Mouse (Mus musculus): Measurements from ENCODE around the gene Senp3. TPM values are rescaled to one million over a fixed set of nuclear protein-coding genes. Genes with fewer than 3 reads are reported as not detected.
A peak's percentile ranks its signal among the peaks of the same experiment; 100 is the strongest.

Gene Senp3
- polyA plus RNA-seq, 1 experiment: 5.4 TPM

- no peak for TF ChIP-seq GATA1 (IDR thresholded peaks at IDR 0.05; ENCODE audit: low read length)
- TF ChIP-seq TAL1 (IDR thresholded peaks at IDR 0.05; ENCODE audit: low read length): no peak
- peaks cover 16% of the 10 kb centered on the region for H3K27me3 ChIP-seq (ENCODE audit: control insufficient read depth)
- H3K36me3 ChIP-seq (ENCODE audit: control insufficient read depth): no peaks in the 10 kb centered on the region
- peaks cover 29% of the 10 kb centered on the region for H3K4me1 ChIP-seq (ENCODE audit: control insufficient read depth)
- H3K9me3 ChIP-seq (ENCODE audit: control insufficient read depth, low read length): peaks cover 3% of the 10 kb centered on the region; the same call in 1 of the 2 replicates
- no peak overlapping the region for H3K4me3 ChIP-seq (replicated peaks)
These were observed 15.5 kb upstream of the Senp3 start for GRCm38 (mm10) chr11:69697396-69697795.

- H3K9me3 ChIP-seq (ENCODE audit: control insufficient read depth, low read length): peaks cover 3% of the 10 kb centered on the region; the same call in 1 of the 2 replicates
- H3K27me3 ChIP-seq (ENCODE audit: control insufficient read depth): peaks cover 16% of the 10 kb centered on the region
- no peaks in the 10 kb centered on the region; the same call in 1 of the 2 replicates for H3K36me3 ChIP-seq (ENCODE audit: control insufficient read depth)
- TF ChIP-seq TAL1 (IDR thresholded peaks at IDR 0.05; ENCODE audit: low read length) (no peak), GATA1 (IDR thresholded peaks at IDR 0.05; ENCODE audit: low read length) (no peak)
- peaks cover 29% of the 10 kb centered on the region for H3K4me1 ChIP-seq (ENCODE audit: control insufficient read depth)
- H3K4me3 ChIP-seq (replicated peaks): peak within 1 kb of the TSS; percentile 46
These were observed 13.7 kb upstream of the Senp3 start, which contains the start of the genes Tnfsf12 and Tnfsfm13 for GRCm38 (mm10) chr11:69695361-69696181. Gene Tnfsf12, minus strand, starts transcription at chr11:69695849. Gene Tnfsfm13, minus strand, starts transcription at chr11:69696098.

- Histone ChIP-seq H3K36me3 (ENCODE audit: control insufficient read depth) (no peaks in the 10 kb centered on the region; the same call in 1 of the 2 replicates), H3K4me3 (replicated peaks) (peak overlapping the region; percentile 46), H3K4me1 (ENCODE audit: control insufficient read depth) (peaks cover 32% of the 10 kb centered on the region), H3K9me3 (ENCODE audit: control insufficient read depth, low read length) (peaks cover 3% of the 10 kb centered on the region; the same call in 1 of the 2 replicates), H3K27me3 (ENCODE audit: control insufficient read depth) (peaks cover 16% of the 10 kb centered on the region)
- TF ChIP-seq GATA1 (IDR thresholded peaks at IDR 0.05; ENCODE audit: low read length) (no peak), TAL1 (IDR thresholded peaks at IDR 0.05; ENCODE audit: low read length) (no peak)
These were observed 13.1 kb upstream of the Senp3 start for GRCm38 (mm10) chr11:69695046-69695360.

GRCm38 (mm10) chr11:69693421-69693965 lies 11.6 kb upstream of the Senp3 start:
- Histone ChIP-seq H3K4me3 (replicated peaks) (no peak overlapping the region), H3K36me3 (ENCODE audit: control insufficient read depth) (no peaks in the 10 kb centered on the region; the same call in 1 of the 2 replicates), H3K9me3 (ENCODE audit: control insufficient read depth, low read length) (peaks cover under 1% of the 10 kb centered on the region; the same call in 1 of the 2 replicates), H3K4me1 (ENCODE audit: control insufficient read depth) (peaks cover 29% of the 10 kb centered on the region), H3K27me3 (ENCODE audit: control insufficient read depth) (peaks cover 16% of the 10 kb centered on the region)
- TF ChIP-seq GATA1 (IDR thresholded peaks at IDR 0.05; ENCODE audit: low read length) (no peak), TAL1 (IDR thresholded peaks at IDR 0.05; ENCODE audit: low read length) (no peak)

- no peak for TF ChIP-seq TAL1 (IDR thresholded peaks at IDR 0.05; ENCODE audit: low read length)
- TF ChIP-seq GATA1 (IDR thresholded peaks at IDR 0.05; ENCODE audit: low read length): no peak
- no peaks in the 10 kb centered on the region for H3K9me3 ChIP-seq (ENCODE audit: control insufficient read depth, low read length)
- peaks cover 16% of the 10 kb centered on the region for H3K27me3 ChIP-seq (ENCODE audit: control insufficient read depth)
- no peaks in the 10 kb centered on the region; the same call in 1 of the 2 replicates for H3K36me3 ChIP-seq (ENCODE audit: control insufficient read depth)
- H3K4me1 ChIP-seq (ENCODE audit: control insufficient read depth): peaks cover 29% of the 10 kb centered on the region
- H3K4me3 ChIP-seq (replicated peaks): no peak overlapping the region
These were observed 11.0 kb upstream of the Senp3 start for GRCm38 (mm10) chr11:69692863-69693262.

GRCm38 (mm10) chr11:69692196-69692811 lies 10.4 kb upstream of the Senp3 start:
- Histone ChIP-seq H3K27me3 (ENCODE audit: control insufficient read depth) (peaks cover 16% of the 10 kb centered on the region), H3K4me3 (replicated peaks) (no peak overlapping the region), H3K4me1 (ENCODE audit: control insufficient read depth) (peaks cover 29% of the 10 kb centered on the region), H3K36me3 (ENCODE audit: control insufficient read depth) (no peaks in the 10 kb centered on the region; the same call in 1 of the 2 replicates), H3K9me3 (ENCODE audit: control insufficient read depth, low read length) (no peaks in the 10 kb centered on the region)
- no peak for TF ChIP-seq TAL1 (IDR thresholded peaks at IDR 0.05; ENCODE audit: low read length)

- peaks cover 19% of the 10 kb centered on the region for H3K4me1 ChIP-seq (ENCODE audit: control insufficient read depth)
- H3K36me3 ChIP-seq (ENCODE audit: control insufficient read depth): no peaks in the 10 kb centered on the region; the same call in 1 of the 2 replicates
- no peak overlapping the region for H3K4me3 ChIP-seq (replicated peaks)
- no peaks in the 10 kb centered on the region for H3K9me3 ChIP-seq (ENCODE audit: control insufficient read depth, low read length)
- TF ChIP-seq TAL1 (IDR thresholded peaks at IDR 0.05; ENCODE audit: low read length) (no peak), GATA1 (IDR thresholded peaks at IDR 0.05; ENCODE audit: low read length) (no peak)
- peaks cover 10% of the 10 kb centered on the region for H3K27me3 ChIP-seq (ENCODE audit: control insufficient read depth)
These were observed 8.0 kb upstream of the Senp3 start for GRCm38 (mm10) chr11:69689891-69690290.

- Histone ChIP-seq H3K4me3 (replicated peaks) (no peak overlapping the region), H3K27me3 (ENCODE audit: control insufficient read depth) (peaks cover 7% of the 10 kb centered on the region), H3K36me3 (ENCODE audit: control insufficient read depth) (no peaks in the 10 kb centered on the region; the same call in 1 of the 2 replicates), H3K4me1 (ENCODE audit: control insufficient read depth) (peaks cover 23% of the 10 kb centered on the region), H3K9me3 (ENCODE audit: control insufficient read depth, low read length) (no peaks in the 10 kb centered on the region)
- TF ChIP-seq TAL1 (IDR thresholded peaks at IDR 0.05; ENCODE audit: low read length) (no peak), GATA1 (IDR thresholded peaks at IDR 0.05; ENCODE audit: low read length) (no peak)
These were observed 5.2 kb upstream of the Senp3 start for GRCm38 (mm10) chr11:69687061-69687460.

GRCm38 (mm10) chr11:69686377-69686776 lies 4.5 kb upstream of the Senp3 start:
- peaks cover 27% of the 10 kb centered on the region for H3K4me1 ChIP-seq (ENCODE audit: control insufficient read depth)
- TF ChIP-seq GATA1 (IDR thresholded peaks at IDR 0.05; ENCODE audit: low read length): no peak
- no peak for TF ChIP-seq TAL1 (IDR thresholded peaks at IDR 0.05; ENCODE audit: low read length)

More at GRCm38 (mm10) chr11:69686377-69686776, 4.5 kb upstream of the Senp3 start:
- H3K9me3 ChIP-seq (ENCODE audit: control insufficient read depth, low read length): no peaks in the 10 kb centered on the region
- peaks cover 7% of the 10 kb centered on the region for H3K27me3 ChIP-seq (ENCODE audit: control insufficient read depth)
- H3K4me3 ChIP-seq (replicated peaks): no peak overlapping the region
- no peaks in the 10 kb centered on the region; the same call in 1 of the 2 replicates for H3K36me3 ChIP-seq (ENCODE audit: control insufficient read depth)

Data from erythroblast, embryonic 14.5 days (primary cell).